Mouse (Mus musculus) CD4-positive helper T cell, adult 2 months (primary cell): Measurements from ENCODE around the gene Fcrl5.

Experiments used
- DNase-seq: peaks from one replicate; pipeline ENCODE4 v3.0.0-alpha.2; 2012; ENCODE audit warnings: low read depth, missing footprints, low spot score

Fcrl5 gene

GRCm38 (mm10) chr3:87500088-87501055 lies 64.8 kb downstream of the Fcrl5 start:
- peak; percentile 41 for DNase-seq

DNA sequence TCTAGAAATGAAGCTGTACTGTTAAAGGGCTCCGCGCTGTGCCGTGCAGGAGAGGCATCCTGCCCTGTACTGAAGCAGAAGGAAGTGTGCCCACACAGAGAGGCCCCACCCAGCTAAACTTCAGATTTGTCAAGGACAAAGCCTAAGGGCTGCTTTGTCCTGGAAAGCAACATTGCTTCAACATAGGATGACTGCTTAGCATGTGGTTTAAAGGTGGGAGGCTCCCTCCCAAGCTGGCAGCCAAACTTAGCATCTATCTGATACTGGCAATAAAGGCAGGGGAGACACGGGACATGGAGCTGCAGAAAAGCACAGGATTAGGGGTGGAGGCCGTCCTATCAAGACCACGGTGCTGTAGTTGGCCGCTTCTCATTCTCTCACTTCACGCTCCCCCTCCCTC lies 65.6 kb downstream of the Fcrl5 start:
- no peak for DNase-seq

DNA sequence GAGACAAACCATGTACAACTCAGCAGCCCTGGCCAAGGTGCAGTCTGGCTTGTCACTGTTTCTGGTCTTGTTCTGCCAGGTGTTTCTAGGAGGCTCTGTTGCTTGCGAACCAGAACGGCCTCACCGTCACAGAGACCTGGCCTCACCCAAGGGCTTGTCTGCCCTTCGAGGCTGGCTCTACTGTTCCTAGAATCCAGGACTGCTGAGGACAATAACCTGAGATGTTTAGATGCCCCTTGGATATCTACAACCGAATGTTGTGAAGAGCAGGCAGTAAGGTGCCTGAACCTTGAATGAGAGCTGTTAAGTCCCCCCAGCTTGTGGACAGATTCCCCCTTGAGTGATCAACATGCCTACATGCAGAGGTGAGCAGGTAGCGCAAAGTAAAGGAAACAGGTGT lies 67.2 kb downstream of the Fcrl5 start:
- DNase-seq = no peak

GRCm38 (mm10) chr3:87504330-87504729 lies 68.8 kb downstream of the Fcrl5 start:
- DNase-seq = no peak

- no peak for DNase-seq
Measured at GRCm38 (mm10) chr3:87504749-87505425, 69.3 kb downstream of the Fcrl5 start.

DNA sequence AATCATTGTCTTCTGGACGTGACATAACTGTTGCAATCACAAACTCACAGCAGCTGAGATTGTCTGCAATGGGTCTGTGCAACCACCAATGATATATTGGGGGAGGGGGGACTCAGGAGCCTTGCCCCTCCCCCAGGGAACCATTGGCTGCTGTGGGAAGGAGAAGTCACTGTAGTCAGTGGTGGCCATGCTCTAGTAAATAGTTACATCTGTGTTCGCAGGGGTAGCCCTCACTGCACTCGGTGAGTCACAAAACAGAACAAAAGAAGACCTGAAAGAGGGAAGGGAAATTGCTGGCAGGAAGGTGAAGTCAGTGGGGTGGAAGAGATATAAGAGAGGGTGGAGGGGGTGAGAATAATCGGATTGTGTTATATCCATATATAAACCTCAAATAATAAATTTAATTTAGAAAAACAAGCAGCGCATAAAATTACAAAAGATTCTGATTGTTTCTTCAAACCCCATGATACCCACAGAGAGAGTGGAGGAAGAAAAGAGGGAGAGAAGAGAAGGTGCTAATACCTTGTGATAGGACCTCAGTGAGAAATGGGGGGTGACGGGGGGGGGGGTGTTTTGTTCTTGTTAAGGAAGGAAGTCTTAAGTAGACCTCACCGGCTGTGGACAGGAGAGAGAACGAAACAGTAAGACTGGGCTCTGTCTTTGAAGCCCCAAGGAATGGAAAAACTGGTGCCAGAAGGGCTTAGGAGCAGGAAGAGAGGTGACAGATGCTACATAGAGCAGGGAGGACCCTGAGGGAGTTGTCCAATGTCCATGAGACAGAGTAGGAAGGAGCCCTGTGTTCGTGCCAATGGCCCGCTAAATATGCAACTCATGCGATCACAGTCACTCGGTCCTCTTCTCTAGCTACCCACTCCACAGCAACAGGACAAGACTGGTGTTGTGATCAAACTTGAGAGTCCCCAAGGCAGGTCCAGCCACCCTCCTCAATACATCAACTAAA lies 71.2 kb downstream of the Fcrl5 start:
- no peak for DNase-seq

- DNase-seq = peak; percentile 84
Measured at GRCm38 (mm10) chr3:87508205-87508901, 72.8 kb downstream of the Fcrl5 start.

DNA sequence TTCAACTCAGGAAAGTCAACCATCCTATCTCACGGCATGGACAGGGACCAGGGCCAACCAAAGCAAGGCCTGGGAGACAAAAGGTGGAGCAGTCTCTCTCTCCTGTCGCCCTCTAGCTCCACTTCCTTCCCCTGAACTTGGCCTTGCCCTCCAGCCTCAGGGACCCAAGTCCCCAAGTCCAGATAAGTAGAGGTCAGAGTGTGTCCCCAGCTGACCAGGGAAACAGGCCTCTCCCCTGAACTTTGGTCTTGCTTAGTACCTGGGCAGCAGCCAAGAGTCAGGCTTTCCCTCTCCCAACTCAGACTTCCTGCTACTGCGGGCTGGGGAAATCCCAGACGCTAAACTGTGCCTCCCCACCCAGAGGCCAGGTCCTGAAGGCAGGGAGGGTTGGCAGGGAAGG lies 73.5 kb downstream of the Fcrl5 start:
- no peak for DNase-seq

GRCm38 (mm10) chr3:87510832-87511231 lies 75.3 kb downstream of the Fcrl5 start:
- DNase-seq = no peak

DNA sequence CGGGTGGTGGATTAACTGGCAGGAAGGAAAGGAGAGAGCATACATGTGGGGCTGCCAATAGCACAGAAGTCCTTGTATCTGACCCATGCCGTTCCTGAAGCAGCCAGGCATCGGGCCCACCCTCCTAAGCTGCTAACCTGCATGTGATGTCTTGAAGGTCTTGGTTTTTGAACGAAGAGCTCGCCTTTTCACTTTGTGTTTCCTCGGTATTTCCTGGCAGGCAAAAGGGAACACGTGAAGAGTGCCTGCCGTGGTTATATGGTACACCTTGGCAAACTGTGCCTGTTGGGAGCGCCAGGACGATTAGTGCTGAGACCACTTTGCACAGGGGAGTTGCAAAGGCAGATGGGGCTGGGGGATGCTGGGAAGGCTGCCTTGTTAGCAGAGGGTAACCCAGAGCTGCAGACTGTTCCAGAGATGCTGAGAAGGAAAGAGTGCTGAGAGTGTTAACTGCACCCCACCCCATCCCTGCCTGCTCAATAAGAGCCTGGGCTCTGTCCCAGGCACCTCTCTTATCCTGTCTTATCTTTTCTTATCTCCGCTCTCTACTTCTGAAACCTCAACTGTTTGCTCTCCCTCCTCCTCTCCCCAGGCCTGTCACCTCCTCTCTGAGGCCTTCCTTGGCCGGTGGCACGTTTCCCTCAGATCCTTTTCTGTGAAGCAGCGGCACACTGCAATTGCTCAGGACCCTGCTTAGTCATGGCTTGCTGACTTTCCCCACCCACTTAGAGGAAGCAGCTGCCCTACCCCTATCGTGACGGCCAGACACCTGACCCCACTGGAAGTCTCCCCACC lies 76.6 kb downstream of the Fcrl5 start:
- DNase-seq = peak; percentile 58

DNA sequence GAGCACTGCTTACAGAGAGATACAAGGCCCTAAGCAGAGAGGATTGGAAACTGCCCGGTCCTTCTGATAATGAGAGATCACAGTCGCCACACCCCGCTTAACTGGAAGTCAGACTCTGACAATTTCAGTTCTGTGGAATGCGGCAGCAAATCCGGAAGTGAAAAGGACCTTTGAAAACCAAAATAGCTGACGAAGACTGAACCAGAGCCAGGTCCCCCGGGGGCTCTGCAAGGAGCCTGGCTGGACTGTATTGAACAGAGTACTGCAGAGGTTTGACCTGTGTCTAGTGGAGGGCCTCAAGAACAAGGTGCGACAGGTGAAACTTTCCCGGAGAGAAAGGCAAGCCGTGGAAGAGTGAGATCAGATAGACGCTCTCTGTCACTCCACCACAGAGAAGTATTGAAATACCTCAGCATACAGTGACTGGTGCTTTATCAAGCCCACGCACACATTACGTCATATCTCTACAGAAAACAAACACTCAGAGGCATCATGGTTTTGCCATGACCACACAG lies 80.1 kb downstream of the Fcrl5 start:
- peak; percentile 84 for DNase-seq

DNA sequence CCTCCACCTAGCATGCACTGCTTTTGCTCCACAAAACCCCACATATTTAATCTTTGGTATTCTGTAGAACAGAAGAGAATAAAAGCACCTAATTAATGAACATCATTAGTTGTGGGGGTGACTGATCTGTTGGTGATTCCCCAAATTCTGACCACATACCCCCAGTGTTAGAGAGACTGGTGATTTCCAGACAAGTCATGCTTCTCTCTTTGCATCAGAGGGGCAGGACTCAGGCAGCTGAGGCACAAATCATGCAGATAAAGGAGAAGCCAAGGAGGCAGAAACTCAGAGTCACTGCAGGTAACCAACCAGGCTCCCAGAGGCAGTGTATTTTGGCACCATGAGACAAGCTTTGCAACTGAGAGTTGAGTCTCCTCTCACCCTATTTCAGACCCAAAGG lies 82.9 kb downstream of the Fcrl5 start:
- DNase-seq = no peak

GRCm38 (mm10) chr3:87521126-87521525 lies 85.6 kb downstream of the Fcrl5 start:
- no peak for DNase-seq

DNA sequence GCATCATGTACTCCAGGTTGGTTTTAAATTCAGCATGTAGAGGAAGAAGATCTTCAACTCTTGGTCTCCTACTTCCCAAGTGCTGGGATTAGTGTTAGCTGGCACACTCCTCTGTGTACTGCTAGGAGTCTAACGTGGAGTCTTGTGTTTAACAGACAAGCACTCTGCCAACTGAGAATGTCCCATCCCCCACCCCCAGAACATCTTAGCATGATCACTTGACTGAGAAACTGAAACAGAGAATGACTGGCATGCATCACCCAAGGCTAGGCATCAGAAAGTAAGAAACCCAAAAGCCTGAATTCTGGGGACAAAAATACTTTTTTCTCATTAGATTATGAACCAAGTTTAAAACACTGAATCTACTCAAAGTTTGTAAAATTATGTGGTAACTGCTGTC lies 86.3 kb downstream of the Fcrl5 start:
- no peak for DNase-seq

- peak; percentile 69 for DNase-seq
Measured at GRCm38 (mm10) chr3:87523701-87524100, 88.1 kb downstream of the Fcrl5 start.

DNA sequence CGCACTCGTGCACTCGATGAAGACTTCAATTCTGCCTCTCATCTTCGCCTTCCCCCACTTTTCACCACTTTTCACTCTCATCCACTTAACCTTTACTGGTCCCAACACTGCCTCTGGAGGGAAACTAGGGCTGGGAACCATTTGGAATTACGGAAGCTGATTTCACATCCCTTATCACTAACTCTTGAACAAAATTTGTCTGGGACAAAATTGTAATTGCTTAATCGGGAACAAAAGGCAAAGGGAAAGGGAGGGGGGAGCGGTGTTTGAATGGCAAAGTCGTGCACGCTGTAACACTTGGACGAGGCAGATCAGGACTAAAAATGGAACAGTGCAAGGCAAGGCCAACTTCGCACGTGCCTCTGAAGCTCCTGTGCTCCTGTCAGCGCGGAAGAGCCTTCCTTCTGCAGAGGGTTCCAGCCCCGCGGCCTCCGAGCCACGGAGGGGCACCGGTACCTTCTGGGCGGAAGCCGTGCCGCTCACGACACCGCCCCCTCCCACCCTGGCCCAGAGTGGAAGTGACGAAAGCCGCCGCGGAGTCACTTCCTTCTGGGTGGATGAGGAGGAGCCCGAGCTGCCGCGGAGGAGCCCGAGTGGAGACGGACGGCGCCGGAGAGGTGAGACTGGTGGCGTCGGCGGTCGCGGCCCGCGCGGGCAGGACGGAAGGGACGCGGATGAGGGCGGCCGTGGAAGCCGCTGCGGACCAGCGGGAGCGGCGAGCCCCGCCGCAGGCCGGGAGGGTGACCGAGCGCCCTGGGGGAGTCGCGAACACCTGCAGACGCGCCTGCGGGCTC lies 89.7 kb downstream of the Fcrl5 start, which contains the start of gene Etv3:
TSS of gene Etv3 (plus strand) at position 365 of the 794 bp plus-strand sequence.
- DNase-seq = peak; percentile 95

DNA sequence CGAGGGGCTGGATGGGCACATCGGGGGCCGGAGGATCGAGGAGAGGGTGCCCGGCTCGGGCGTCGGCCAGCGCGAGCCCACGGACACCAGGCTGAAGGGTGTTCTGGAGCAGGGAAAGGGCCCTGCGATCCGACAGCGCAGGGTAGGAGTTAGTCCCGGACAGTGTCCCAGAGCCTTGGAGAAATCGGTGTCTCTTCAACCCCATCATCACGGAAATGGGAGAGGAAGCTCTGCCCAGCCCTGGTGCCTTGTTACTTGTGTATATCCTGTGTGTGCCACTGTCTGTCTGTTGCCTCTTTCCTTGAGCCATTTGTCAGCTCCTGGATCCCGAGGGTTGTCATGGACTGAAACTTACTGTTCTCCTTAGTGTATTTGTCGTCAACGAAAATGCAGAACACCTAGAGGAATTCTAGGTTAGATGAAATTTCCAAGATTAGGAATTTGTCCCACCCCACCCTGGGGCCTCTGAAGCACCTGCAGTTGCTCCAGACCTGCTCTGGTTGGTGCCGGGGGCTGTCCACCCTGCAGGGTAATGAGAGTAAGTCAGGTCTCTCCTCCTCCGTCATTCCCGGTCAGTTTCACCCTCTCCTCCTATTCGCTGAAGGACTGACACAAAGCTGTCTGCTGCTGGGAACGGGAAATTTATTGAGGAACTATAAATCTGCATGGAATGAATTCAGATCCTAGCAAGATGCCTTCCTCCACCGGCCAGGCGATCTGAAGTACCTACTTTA lies 90.4 kb downstream of the Fcrl5 start:
- no peak for DNase-seq

- peak; percentile 80 for DNase-seq
Measured at GRCm38 (mm10) chr3:87527139-87527538, 91.6 kb downstream of the Fcrl5 start.
